Mouse (Mus musculus): Measurements from ENCODE around the gene Gm42791. TPM values are rescaled to one million over a fixed set of nuclear protein-coding genes. Genes with fewer than 3 reads are reported as not detected.

The Gm42791 gene
- polyA plus RNA-seq, 1 experiment from 2014 or later: 0.78 TPM

GRCm38 (mm10) chr5:148869583-148869982, 125.4 kb downstream of the Gm42791 start:
- H3K4me2 ChIP-seq (replicated peaks; ENCODE audit: low read depth, low read length): no peak overlapping the region
- H3K9me3 ChIP-seq (ENCODE audit: low read length): no peaks in the 10 kb centered on the region
- 49% methylated on average over 3 of the region's 3 CpGs for WGBS
- no peak for TF ChIP-seq CTCF (IDR thresholded peaks at IDR 0.05)
- no peak overlapping the region for H3K27ac ChIP-seq (ENCODE audit: low read length)
- H3K27me3 ChIP-seq (replicated peaks; ENCODE audit: insufficient read depth, low read length): no peaks in the 10 kb centered on the region
- no peak overlapping the region for H3K9ac ChIP-seq (replicated peaks; ENCODE audit: low read depth)
- no peak overlapping the region for H3K4me3 ChIP-seq (ENCODE audit: low read depth, low read length)
- H3K36me3 ChIP-seq (ENCODE audit: insufficient read depth, low read length): no peaks in the 10 kb centered on the region
- no peak for DNase-seq (ENCODE audit: low spot score)
- ATAC-seq: no peak
- H3K4me1 ChIP-seq (ENCODE audit: insufficient read depth, low read depth, low read length): no peaks in the 10 kb centered on the region

- H3K36me3 ChIP-seq (ENCODE audit: insufficient read depth, low read length): no peaks in the 10 kb centered on the region
- H3K4me2 ChIP-seq (replicated peaks; ENCODE audit: low read depth, low read length): no peak overlapping the region
- 73% methylated on average over 6 of the region's 6 CpGs for WGBS
- no peak overlapping the region for H3K4me3 ChIP-seq (ENCODE audit: low read depth, low read length)
- no peak for ATAC-seq
- no peak overlapping the region for H3K9ac ChIP-seq (replicated peaks; ENCODE audit: low read depth)
- TF ChIP-seq CTCF (IDR thresholded peaks at IDR 0.05) (no peak), EP300 (IDR thresholded peaks at IDR 0.05) (no peak)
- H3K27me3 ChIP-seq (replicated peaks; ENCODE audit: insufficient read depth, low read length): no peaks in the 10 kb centered on the region
- no peaks in the 10 kb centered on the region for H3K9me3 ChIP-seq (ENCODE audit: low read length)
- no peak for DNase-seq (ENCODE audit: low spot score)
- no peak overlapping the region for H3K27ac ChIP-seq (ENCODE audit: low read length)
- no peaks in the 10 kb centered on the region for H3K4me1 ChIP-seq (ENCODE audit: insufficient read depth, low read depth, low read length)
These were observed 127.2 kb downstream of the Gm42791 start for GRCm38 (mm10) chr5:148867766-148868165.

GRCm38 (mm10) chr5:148867171-148867570, 127.8 kb downstream of the Gm42791 start:
- no peak for DNase-seq (ENCODE audit: low spot score)
- no peak for ATAC-seq
- WGBS: 40% methylated on average over 7 of the region's 7 CpGs
- Histone ChIP-seq H3K4me3 (ENCODE audit: low read depth, low read length) (no peak overlapping the region), H3K9ac (replicated peaks; ENCODE audit: low read depth) (no peak overlapping the region), H3K36me3 (ENCODE audit: insufficient read depth, low read length) (no peaks in the 10 kb centered on the region), H3K4me2 (replicated peaks; ENCODE audit: low read depth, low read length) (no peak overlapping the region), H3K27me3 (replicated peaks; ENCODE audit: insufficient read depth, low read length) (no peaks in the 10 kb centered on the region), H3K9me3 (ENCODE audit: low read length) (no peaks in the 10 kb centered on the region), H3K27ac (ENCODE audit: low read length) (no peak overlapping the region), H3K4me1 (ENCODE audit: insufficient read depth, low read depth, low read length) (no peaks in the 10 kb centered on the region)
- TF ChIP-seq CTCF (IDR thresholded peaks at IDR 0.05) (no peak), EP300 (IDR thresholded peaks at IDR 0.05) (no peak)

GRCm38 (mm10) chr5:148866571-148866970, 128.4 kb downstream of the Gm42791 start:
- Histone ChIP-seq H3K4me3 (ENCODE audit: low read depth, low read length) (no peak overlapping the region), H3K4me2 (replicated peaks; ENCODE audit: low read depth, low read length) (no peak overlapping the region), H3K9ac (replicated peaks; ENCODE audit: low read depth) (no peak overlapping the region), H3K36me3 (ENCODE audit: insufficient read depth, low read length) (no peaks in the 10 kb centered on the region), H3K27ac (ENCODE audit: low read length) (no peak overlapping the region), H3K4me1 (ENCODE audit: insufficient read depth, low read depth, low read length) (no peaks in the 10 kb centered on the region), H3K9me3 (ENCODE audit: low read length) (no peaks in the 10 kb centered on the region), H3K27me3 (replicated peaks; ENCODE audit: insufficient read depth, low read length) (no peaks in the 10 kb centered on the region)
- DNase-seq (ENCODE audit: low spot score) (no peak), ATAC-seq (no peak)
- TF ChIP-seq CTCF (IDR thresholded peaks at IDR 0.05) (no peak; the same call in 1 of the 2 replicates), EP300 (IDR thresholded peaks at IDR 0.05) (no peak)
- WGBS: 33% methylated on average over 10 of the region's 10 CpGs

- Histone ChIP-seq H3K9me3 (ENCODE audit: low read length) (no peaks in the 10 kb centered on the region), H3K4me3 (ENCODE audit: low read depth, low read length) (no peak overlapping the region), H3K27me3 (replicated peaks; ENCODE audit: insufficient read depth, low read length) (no peaks in the 10 kb centered on the region), H3K4me1 (ENCODE audit: insufficient read depth, low read depth, low read length) (no peaks in the 10 kb centered on the region), H3K9ac (replicated peaks; ENCODE audit: low read depth) (no peak overlapping the region), H3K27ac (ENCODE audit: low read length) (no peak overlapping the region), H3K4me2 (replicated peaks; ENCODE audit: low read depth, low read length) (no peak overlapping the region), H3K36me3 (ENCODE audit: insufficient read depth, low read length) (no peaks in the 10 kb centered on the region)
- ATAC-seq (no peak), DNase-seq (ENCODE audit: low spot score) (no peak)
- TF ChIP-seq CTCF (IDR thresholded peaks at IDR 0.05) (no peak), EP300 (IDR thresholded peaks at IDR 0.05) (no peak)
- 71% methylated on average over 6 of the region's 6 CpGs for WGBS
These were observed 131.5 kb downstream of the Gm42791 start for GRCm38 (mm10) chr5:148863409-148863808.

- Histone ChIP-seq H3K27ac (ENCODE audit: low read length) (no peak overlapping the region), H3K36me3 (ENCODE audit: insufficient read depth, low read length) (no peaks in the 10 kb centered on the region), H3K27me3 (replicated peaks; ENCODE audit: insufficient read depth, low read length) (no peaks in the 10 kb centered on the region), H3K4me3 (ENCODE audit: low read depth, low read length) (no peak overlapping the region), H3K4me1 (ENCODE audit: insufficient read depth, low read depth, low read length) (no peaks in the 10 kb centered on the region), H3K9ac (replicated peaks; ENCODE audit: low read depth) (no peak overlapping the region), H3K4me2 (replicated peaks; ENCODE audit: low read depth, low read length) (no peak overlapping the region), H3K9me3 (ENCODE audit: low read length) (no peaks in the 10 kb centered on the region)
- ATAC-seq (no peak), DNase-seq (ENCODE audit: low spot score) (peak; percentile 29)
- 60% methylated on average over 10 of the region's 10 CpGs for WGBS
- no peak for TF ChIP-seq EP300 (IDR thresholded peaks at IDR 0.05)
- TF ChIP-seq CTCF (IDR thresholded peaks at IDR 0.05): no peak
These were observed 132.1 kb downstream of the Gm42791 start for GRCm38 (mm10) chr5:148862853-148863252.

GRCm38 (mm10) chr5:148862136-148862535, 132.8 kb downstream of the Gm42791 start:
- Histone ChIP-seq H3K27ac (ENCODE audit: low read length) (no peak overlapping the region), H3K4me3 (ENCODE audit: low read depth, low read length) (no peak overlapping the region), H3K27me3 (replicated peaks; ENCODE audit: insufficient read depth, low read length) (no peaks in the 10 kb centered on the region), H3K9me3 (ENCODE audit: low read length) (no peaks in the 10 kb centered on the region), H3K36me3 (ENCODE audit: insufficient read depth, low read length) (no peaks in the 10 kb centered on the region), H3K4me1 (ENCODE audit: insufficient read depth, low read depth, low read length) (no peaks in the 10 kb centered on the region), H3K9ac (replicated peaks; ENCODE audit: low read depth) (no peak overlapping the region), H3K4me2 (replicated peaks; ENCODE audit: low read depth, low read length) (no peak overlapping the region)
- DNase-seq (ENCODE audit: low spot score) (no peak), ATAC-seq (no peak)
- WGBS: 46% methylated on average over 8 of the region's 8 CpGs
- TF ChIP-seq EP300 (IDR thresholded peaks at IDR 0.05) (no peak), CTCF (IDR thresholded peaks at IDR 0.05) (no peak)

All from lung, postnatal 0 days (tissue).